Mouse (Mus musculus) ES-Bruce4 (cell line): ENCODE measurements around the gene 4933411K16Rik. TPM values are rescaled to one million over a fixed set of nuclear protein-coding genes. Genes with fewer than 3 reads are reported as not detected.
A peak's percentile ranks its signal among the peaks of the same experiment; 100 is the strongest.

Experiments
- H3K27ac ChIP-seq: 2 replicates; pipeline ENCODE4 v1.5.1; 2012; ENCODE audit warnings: low read length, inconsistent platforms; ENCODE audit not compliant: insufficient read depth
- H3K27me3 ChIP-seq: 2 replicates; pipeline ENCODE4 v1.6.1; 2012; ENCODE audit warnings: mild to moderate bottlenecking, low read length, inconsistent platforms; ENCODE audit not compliant: control insufficient read depth, poor library complexity, insufficient read depth, severe bottlenecking
- H3K36me3 ChIP-seq: 2 replicates; pipeline ENCODE4 v1.6.1; 2012; ENCODE audit warnings: inconsistent platforms, mild to moderate bottlenecking, low read length, moderate library complexity; ENCODE audit not compliant: control insufficient read depth, poor library complexity, insufficient read depth, severe bottlenecking
- H3K4me1 ChIP-seq: one replicate; pipeline ENCODE4 v1.8.1; 2011; ENCODE audit warnings: low read length; ENCODE audit not compliant: control insufficient read depth, insufficient read depth
- H3K4me3 ChIP-seq: 2 replicates; pipeline ENCODE4 v1.5.1; 2011; ENCODE audit warnings: low read depth, mild to moderate bottlenecking, low read length
- H3K9ac ChIP-seq: 2 replicates; pipeline ENCODE4 v1.6.1; 2012; ENCODE audit warnings: low read depth, mild to moderate bottlenecking, inconsistent platforms; ENCODE audit not compliant: poor library complexity, severe bottlenecking
- H3K9me3 ChIP-seq: replicated peaks from 2 replicates; pipeline ENCODE4 v1.6.1; 2012; ENCODE audit warnings: mild to moderate bottlenecking, low read length, inconsistent platforms; ENCODE audit not compliant: control insufficient read depth, poor library complexity, insufficient read depth, severe bottlenecking
- CTCF ChIP-seq: IDR thresholded peaks from one replicate; pipeline ENCODE4 v1.8.1; 2011; ENCODE audit warnings: low read depth, low read length
- EP300 ChIP-seq: IDR thresholded peaks from 2 replicates; pipeline ENCODE4 v1.6.1; 2011; ENCODE audit warnings: low read depth, low read length; ENCODE audit not compliant: insufficient read depth
- POLR2A ChIP-seq: IDR thresholded peaks from one replicate; pipeline ENCODE4 v1.8.1; 2011; ENCODE audit warnings: low read length; ENCODE audit not compliant: insufficient read depth
- polyA plus RNA-seq: library from polyadenylated mRNA; stranded (reverse); fragments of >200 nt; gene quantifications from 2 replicates; pipeline ENCODE4 v1.2.4, GENCODE M21; 2011; ENCODE audit warnings: low read depth; ENCODE audit not compliant: missing spikeins, insufficient read depth, insufficient read length

Gene 4933411K16Rik
- polyA plus RNA-seq, 1 experiment: not detected

GRCm38 (mm10) chr19:42033611-42034010 is 18.4 kb upstream of the 4933411K16Rik start:
- Histone ChIP-seq H3K27ac (no peak overlapping the region), H3K9ac (no peak overlapping the region), H3K27me3 (no peaks in the 10 kb centered on the region), H3K4me3 (no peak overlapping the region), H3K9me3 (no peaks in the 10 kb centered on the region), H3K36me3 (no peaks in the 10 kb centered on the region), H3K4me1 (no peaks in the 10 kb centered on the region)
- TF ChIP-seq POLR2A (no peak), EP300 (no peak)

DNA sequence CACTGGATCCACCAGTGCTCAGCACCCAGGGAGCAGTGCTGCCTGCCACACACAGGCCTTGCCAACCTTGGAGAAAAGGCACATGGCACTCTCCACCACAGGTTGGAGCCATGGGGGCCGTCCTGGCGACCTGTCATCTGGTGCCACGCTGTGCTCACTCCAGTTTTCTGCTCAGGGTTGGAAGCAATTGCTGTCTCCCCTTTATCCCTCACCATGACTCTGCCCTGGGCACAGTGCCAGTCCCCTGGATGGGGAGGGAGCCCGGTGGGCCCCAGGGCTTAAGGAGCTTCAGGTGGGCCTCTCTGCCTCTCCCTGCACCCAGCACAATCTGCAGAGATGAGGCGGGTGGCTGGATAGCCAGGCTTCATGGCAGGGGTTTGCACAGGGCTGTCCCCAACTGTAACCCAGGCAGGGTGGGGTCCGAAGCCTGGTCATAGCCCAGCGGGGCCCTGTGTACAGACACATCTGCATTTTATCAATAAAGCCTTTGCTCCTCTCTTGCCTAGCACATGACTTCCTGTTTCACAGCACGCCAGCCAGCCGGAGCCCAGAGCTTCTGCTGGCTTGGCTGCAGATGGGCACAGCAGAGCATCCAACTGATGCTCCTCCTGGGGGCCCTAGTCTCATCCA is 17.8 kb upstream of the 4933411K16Rik start:
- H3K27ac ChIP-seq: no peak overlapping the region
- no peak overlapping the region for H3K4me3 ChIP-seq
- H3K9ac ChIP-seq: no peak overlapping the region

DNA sequence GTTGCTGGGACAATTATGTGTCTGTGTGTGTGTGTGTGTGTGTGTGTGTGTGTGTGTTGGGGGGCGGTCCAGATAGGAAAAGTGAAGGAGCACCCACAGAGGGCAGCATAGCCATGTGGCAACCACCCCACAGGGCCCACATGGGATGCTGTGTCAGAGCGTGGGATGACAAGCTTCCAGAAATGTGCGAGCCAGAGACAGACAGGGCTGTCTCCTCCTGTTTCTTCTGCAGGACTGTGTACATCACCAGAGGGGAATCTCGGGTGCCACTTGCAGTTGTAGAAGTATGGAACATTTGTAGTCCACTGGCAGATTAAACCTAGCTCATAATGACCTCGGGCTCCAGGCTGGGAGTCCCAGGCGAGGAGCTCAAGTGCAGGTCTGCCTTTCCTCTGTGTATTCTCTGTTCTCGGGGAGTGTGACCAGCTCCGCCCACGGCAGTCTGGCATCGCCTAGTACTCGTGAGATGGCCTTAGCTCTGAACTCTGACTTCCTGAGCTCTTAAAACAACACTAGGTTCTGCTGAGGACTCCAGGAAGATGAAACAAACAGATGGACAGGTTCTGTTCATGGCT is 17.1 kb upstream of the 4933411K16Rik start:
- Histone ChIP-seq H3K27me3 (no peaks in the 10 kb centered on the region), H3K4me3 (no peak overlapping the region), H3K4me1 (no peaks in the 10 kb centered on the region), H3K9ac (no peak overlapping the region), H3K27ac (no peak overlapping the region), H3K36me3 (no peaks in the 10 kb centered on the region), H3K9me3 (no peaks in the 10 kb centered on the region)
- TF ChIP-seq CTCF: peak; percentile 3
- TF ChIP-seq POLR2A: no peak

More for the DNA sequence above, 17.8 kb upstream of the 4933411K16Rik start:
- H3K36me3 ChIP-seq: no peaks in the 10 kb centered on the region
- no peaks in the 10 kb centered on the region for H3K4me1 ChIP-seq
- H3K9me3 ChIP-seq: no peaks in the 10 kb centered on the region
- TF ChIP-seq POLR2A (no peak), EP300 (no peak), CTCF (no peak)
- H3K27me3 ChIP-seq: no peaks in the 10 kb centered on the region

- Histone ChIP-seq H3K9me3 (no peaks in the 10 kb centered on the region), H3K4me1 (no peaks in the 10 kb centered on the region), H3K4me3 (no peak within 1 kb of the TSS), H3K36me3 (no peaks in the 10 kb centered on the region), H3K9ac (no peak within 1 kb of the TSS), H3K27ac (no peak within 1 kb of the TSS), H3K27me3 (no peaks in the 10 kb centered on the region)
- TF ChIP-seq CTCF (peak; percentile 88), EP300 (no peak)
Observed at GRCm38 (mm10) chr19:42035456-42036248, 16.4 kb upstream of the 4933411K16Rik start, which contains the start of gene Ankrd2. Ankrd2 (plus strand) TSS chr19:42036000.

GRCm38 (mm10) chr19:42036357-42036756 is 15.7 kb upstream of the 4933411K16Rik start:
- Histone ChIP-seq H3K27me3 (no peaks in the 10 kb centered on the region), H3K4me3 (no peak overlapping the region), H3K4me1 (no peaks in the 10 kb centered on the region), H3K9me3 (no peaks in the 10 kb centered on the region), H3K9ac (no peak overlapping the region), H3K27ac (no peak overlapping the region), H3K36me3 (no peaks in the 10 kb centered on the region)
- TF ChIP-seq POLR2A (no peak), CTCF (no peak)

GRCm38 (mm10) chr19:42037167-42037702 is 14.8 kb upstream of the 4933411K16Rik start:
- Histone ChIP-seq H3K9ac (no peak overlapping the region), H3K4me3 (no peak overlapping the region), H3K27ac (no peak overlapping the region), H3K9me3 (no peaks in the 10 kb centered on the region), H3K36me3 (no peaks in the 10 kb centered on the region), H3K4me1 (no peaks in the 10 kb centered on the region), H3K27me3 (no peaks in the 10 kb centered on the region)
- TF ChIP-seq EP300 (no peak), POLR2A (no peak), CTCF (no peak)
